Mouse (Mus musculus) cerebellum, adult 2 months (tissue): ENCODE measurements around the gene Bach2.

Experiments used
- CTCF ChIP-seq: fragments of 200-500 bp; IDR thresholded peaks from 2 replicates; pipeline ENCODE4 v1.5.1; 2011; ENCODE audit warnings: low read depth, mild to moderate bottlenecking, control low read depth, low read length, moderate library complexity, borderline replicate concordance; ENCODE audit not compliant: insufficient read depth
- POLR2A ChIP-seq: fragments of 200-500 bp; IDR thresholded peaks from 2 replicates; pipeline ENCODE4 v1.6.1; 2011; ENCODE audit warnings: low read length, control low read depth, borderline replicate concordance; ENCODE audit not compliant: insufficient read depth

DNA sequence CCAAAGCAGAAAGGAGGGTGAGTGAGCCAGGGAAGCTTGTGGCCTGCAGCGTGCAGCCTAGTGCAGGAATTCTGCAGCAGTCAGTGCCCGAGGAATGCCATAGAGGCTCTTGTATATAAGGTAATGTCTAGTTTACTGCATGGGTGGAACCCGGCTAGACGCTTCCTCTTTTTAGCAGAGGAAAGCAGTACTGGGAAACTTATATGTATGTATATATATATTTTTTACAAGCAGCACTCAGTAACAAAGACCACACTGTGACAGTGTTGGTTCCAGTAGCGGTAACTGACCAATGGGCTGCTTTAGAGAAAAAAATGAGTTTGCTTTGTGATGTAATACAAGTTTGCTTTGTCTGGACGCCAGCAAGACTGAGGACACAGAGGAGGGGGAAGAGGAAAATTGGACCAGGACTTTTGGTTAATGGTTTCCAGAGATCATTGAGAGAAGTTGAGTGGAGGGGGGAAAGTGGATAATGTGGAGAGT is 65.7 kb downstream of the Bach2 start:
- TF ChIP-seq CTCF: no peak
- TF ChIP-seq POLR2A: no peak
